Mouse (Mus musculus): ENCODE data around the gene Triap1. TPM values are rescaled to one million over a fixed set of nuclear protein-coding genes. Genes with fewer than 3 reads are reported as not detected.

Triap1 gene
- polyA plus RNA-seq, 1 experiment from 2014 or later = 55.6 TPM

DNA sequence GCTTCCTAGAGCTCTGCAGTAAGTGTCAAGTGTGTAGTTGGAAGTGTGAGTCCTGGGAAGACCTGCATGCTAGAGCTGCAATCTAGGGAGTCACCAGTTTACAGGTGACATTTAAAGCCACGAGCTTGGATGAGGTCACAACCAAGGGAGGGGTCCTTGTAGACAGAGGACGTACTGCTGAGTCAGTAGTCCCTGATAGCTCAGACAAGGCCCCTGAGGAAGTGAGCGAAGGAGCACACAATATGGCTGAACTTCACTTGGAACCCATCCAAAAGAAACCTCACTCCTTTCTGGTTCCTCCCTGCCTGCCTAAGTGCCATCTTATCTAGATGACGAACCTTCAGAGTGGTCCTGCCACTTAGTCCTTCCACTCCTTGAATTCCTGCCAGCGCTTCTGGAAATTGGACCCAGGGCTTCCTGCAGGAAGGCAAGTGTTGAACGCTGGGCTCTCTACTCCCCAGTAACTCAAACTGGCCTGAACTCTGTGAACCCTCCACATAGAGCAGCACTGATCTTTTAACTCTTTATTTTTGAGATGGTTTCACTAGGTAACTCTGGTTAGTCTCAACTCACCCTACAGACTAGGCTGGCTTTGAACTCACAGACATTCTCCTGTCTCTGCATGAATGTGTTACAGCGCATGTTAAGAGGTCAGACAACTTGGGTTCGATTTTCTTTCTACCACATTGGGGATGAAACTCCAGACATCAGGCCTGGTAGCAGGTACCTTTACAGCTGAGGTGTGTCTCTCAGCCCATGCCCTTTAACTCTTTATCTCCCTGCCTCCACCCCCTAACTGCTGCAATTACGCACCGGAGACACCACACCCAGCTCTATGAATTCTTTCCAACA is 28.0 kb upstream of the Triap1 start:
- DNase-seq (ENCODE audit: low spot score) (no peak), ATAC-seq (ENCODE audit: insufficient read depth, low FRiP score, low TSS enrichment) (no peak)
- 86% methylated on average over 10 of the region's 10 CpGs for WGBS
- Histone ChIP-seq H3K27ac (ENCODE audit: low read depth, low read length) (no peak overlapping the region), H3K36me3 (ENCODE audit: control insufficient read depth, insufficient read depth, low read length) (no peaks in the 10 kb centered on the region), H3K9me3 (ENCODE audit: control insufficient read depth, low read length) (no peaks in the 10 kb centered on the region), H3K9ac (ENCODE audit: low read length) (no peak overlapping the region), H3K4me1 (ENCODE audit: control insufficient read depth, insufficient read depth, low read length) (peaks cover 15% of the 10 kb centered on the region), H3K27me3 (ENCODE audit: control insufficient read depth, insufficient read depth, low read length) (no peaks in the 10 kb centered on the region), H3K4me3 (ENCODE audit: low read depth, low read length) (no peak overlapping the region), H3K4me2 (ENCODE audit: low read depth) (no peak overlapping the region)

DNA sequence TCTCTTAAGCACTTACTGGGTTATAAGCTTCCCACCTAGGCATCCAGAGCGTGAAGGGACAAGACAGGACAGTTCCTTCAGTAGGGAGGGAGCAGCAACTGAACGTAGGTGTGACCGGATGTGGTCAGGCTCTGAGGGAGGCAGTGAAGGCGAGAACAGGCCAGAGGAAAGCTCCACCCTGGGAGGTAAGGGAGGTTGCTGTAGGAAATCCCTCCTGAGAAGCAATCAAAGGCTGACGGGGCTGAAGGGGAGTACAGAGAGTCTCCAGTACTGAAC is 27.4 kb upstream of the Triap1 start:
- Histone ChIP-seq H3K4me2 (ENCODE audit: low read depth) (no peak overlapping the region), H3K36me3 (ENCODE audit: control insufficient read depth, insufficient read depth, low read length) (no peaks in the 10 kb centered on the region), H3K27me3 (ENCODE audit: control insufficient read depth, insufficient read depth, low read length) (no peaks in the 10 kb centered on the region), H3K4me3 (ENCODE audit: low read depth, low read length) (no peak overlapping the region), H3K9me3 (ENCODE audit: control insufficient read depth, low read length) (no peaks in the 10 kb centered on the region), H3K9ac (ENCODE audit: low read length) (no peak overlapping the region), H3K27ac (ENCODE audit: low read depth, low read length) (no peak overlapping the region), H3K4me1 (ENCODE audit: control insufficient read depth, insufficient read depth, low read length) (peaks cover 18% of the 10 kb centered on the region)
- DNase-seq (ENCODE audit: low spot score) = no peak
- no peak for ATAC-seq (ENCODE audit: insufficient read depth, low FRiP score, low TSS enrichment)
- WGBS = 35% methylated on average over 5 of the region's 5 CpGs

DNA sequence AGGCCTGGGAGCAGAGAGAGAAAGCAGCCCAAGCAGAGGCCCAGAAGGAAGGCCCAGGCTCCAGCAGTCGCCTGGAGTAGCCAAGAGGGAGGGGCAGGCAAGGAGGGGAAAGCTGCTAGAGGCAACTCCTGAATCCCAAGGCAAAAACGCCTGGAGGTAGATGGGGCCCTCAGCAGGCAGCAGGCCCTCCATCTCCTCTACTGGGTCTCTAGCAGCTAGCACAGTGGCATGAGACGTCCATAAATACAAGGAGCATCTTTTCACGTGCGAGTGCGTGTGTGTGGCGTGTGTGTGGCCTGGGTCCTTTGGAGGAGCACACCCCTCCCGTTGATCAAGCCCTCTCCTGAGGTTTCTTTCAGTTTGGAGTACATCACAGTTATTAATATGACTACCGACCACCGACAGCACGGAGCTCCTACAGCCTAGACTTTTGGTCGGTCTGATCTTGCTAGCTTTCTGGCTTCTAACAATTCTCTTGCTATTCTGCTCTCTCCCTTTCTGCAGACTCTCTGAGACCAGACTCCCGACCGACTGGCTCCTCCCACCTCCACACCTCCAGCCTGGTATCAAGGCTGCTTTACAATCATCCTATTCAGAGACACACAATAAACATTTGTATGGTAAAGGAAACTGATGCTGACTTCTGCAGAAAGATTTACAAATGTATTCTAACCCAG is 23.9 kb upstream of the Triap1 start:
- ATAC-seq (ENCODE audit: insufficient read depth, low FRiP score, low TSS enrichment) = 0 out of 2 replicates have a peak, but pooled peaks have one; percentile 13
- Histone ChIP-seq H3K27ac (ENCODE audit: low read depth, low read length) (peak overlapping the region; percentile 91), H3K9ac (ENCODE audit: low read length) (peak overlapping the region; percentile 27), H3K9me3 (ENCODE audit: control insufficient read depth, low read length) (no peaks in the 10 kb centered on the region), H3K4me2 (ENCODE audit: low read depth) (peak overlapping the region; percentile 13; the same call in 1 of the 2 replicates), H3K4me1 (ENCODE audit: control insufficient read depth, insufficient read depth, low read length) (peaks cover 25% of the 10 kb centered on the region), H3K4me3 (ENCODE audit: low read depth, low read length) (no peak overlapping the region), H3K36me3 (ENCODE audit: control insufficient read depth, insufficient read depth, low read length) (no peaks in the 10 kb centered on the region), H3K27me3 (ENCODE audit: control insufficient read depth, insufficient read depth, low read length) (no peaks in the 10 kb centered on the region)
- peak; percentile 52 for DNase-seq (ENCODE audit: low spot score)
- 7% methylated on average over 14 of the region's 14 CpGs for WGBS

DNA sequence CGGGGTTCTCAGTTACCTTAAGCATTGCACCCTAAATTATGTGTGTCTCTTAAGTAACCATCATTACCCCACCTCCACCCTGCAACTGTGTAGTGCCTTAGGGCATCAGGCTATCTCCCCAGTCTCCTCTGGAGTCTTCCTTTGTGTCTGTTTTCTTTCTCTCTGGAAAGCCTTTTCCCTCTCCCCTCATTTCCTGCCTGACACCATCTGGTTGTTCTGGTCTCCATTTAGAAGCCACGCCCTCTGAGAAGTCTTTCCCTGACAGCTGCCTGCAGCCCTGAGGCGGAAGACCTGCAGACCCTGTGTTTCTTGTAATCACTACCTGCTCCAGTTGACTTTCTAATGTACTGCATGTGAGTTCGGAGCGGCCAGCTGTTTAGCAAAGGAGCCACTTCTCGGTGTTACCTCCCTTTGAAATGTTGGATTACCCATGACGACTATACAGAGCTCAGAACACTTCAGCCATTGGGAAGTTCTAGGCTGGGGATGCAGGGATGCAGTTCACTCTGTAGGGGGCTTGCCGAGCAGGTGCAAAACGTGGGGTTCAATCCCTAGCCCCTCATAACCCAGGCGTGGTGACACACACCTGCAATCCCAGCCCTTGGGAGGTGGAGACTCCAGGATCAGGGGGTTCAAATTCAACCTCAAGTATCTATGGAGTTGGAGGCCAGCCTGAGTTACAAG is 23.2 kb upstream of the Triap1 start:
- peak overlapping the region; percentile 91 for H3K27ac ChIP-seq (ENCODE audit: low read depth, low read length)
- ATAC-seq (ENCODE audit: insufficient read depth, low FRiP score, low TSS enrichment) = peak; percentile 67
- H3K9ac ChIP-seq (ENCODE audit: low read length) = peak overlapping the region; percentile 27
- no peaks in the 10 kb centered on the region for H3K27me3 ChIP-seq (ENCODE audit: control insufficient read depth, insufficient read depth, low read length)
- H3K9me3 ChIP-seq (ENCODE audit: control insufficient read depth, low read length) = no peaks in the 10 kb centered on the region
- no peak overlapping the region for H3K4me3 ChIP-seq (ENCODE audit: low read depth, low read length)
- H3K4me1 ChIP-seq (ENCODE audit: control insufficient read depth, insufficient read depth, low read length) = peaks cover 25% of the 10 kb centered on the region
- H3K36me3 ChIP-seq (ENCODE audit: control insufficient read depth, insufficient read depth, low read length) = no peaks in the 10 kb centered on the region
- 2% methylated on average over 10 of the region's 10 CpGs for WGBS
- DNase-seq (ENCODE audit: low spot score) = peak; percentile 54
- H3K4me2 ChIP-seq (ENCODE audit: low read depth) = peak overlapping the region; percentile 13

DNA sequence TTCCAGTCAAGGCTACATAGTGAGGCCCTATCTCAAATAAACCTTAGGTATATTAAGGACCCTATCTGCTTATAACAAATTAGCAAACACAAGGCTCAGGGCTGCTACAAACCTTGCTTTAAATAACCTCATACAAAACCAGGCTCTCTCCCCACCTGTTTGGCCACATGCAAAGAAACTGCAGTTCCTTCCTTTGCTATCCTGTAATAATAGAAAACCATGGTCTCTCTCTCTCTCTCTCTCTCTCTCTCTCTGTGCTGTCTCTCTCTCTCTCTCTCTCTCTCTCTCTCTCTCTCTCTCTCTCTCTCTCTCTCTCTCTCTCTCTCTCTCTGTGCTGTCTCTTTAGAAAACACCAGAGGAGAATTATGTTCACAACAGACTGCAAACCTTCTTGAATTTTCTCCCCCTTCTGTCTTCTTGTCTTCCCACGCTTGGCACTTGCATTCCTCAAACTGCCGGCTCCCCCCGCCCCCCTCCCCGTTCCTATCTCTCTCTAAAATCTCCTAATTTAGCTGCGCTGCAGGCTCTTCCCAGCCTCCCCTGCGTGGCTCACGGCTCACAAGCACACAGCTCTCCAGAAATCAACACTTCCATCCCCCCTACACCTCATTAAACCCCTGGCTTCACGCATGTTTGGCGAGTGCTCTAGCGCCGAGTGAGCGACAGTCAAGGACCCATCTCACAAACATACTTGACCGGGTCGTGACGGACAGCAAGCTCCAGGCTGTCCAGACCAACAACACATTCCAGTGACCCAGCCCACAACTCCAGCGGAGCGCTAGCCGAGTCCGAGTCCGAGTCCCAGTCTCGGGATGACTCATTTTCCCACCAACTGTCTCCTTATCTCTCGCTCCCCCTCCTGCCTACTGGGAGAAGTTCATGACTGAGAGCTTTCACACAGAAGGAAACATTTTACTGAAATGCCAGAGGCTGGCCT is 21.8 kb upstream of the Triap1 start:
- Histone ChIP-seq H3K9me3 (ENCODE audit: control insufficient read depth, low read length) (no peaks in the 10 kb centered on the region), H3K4me1 (ENCODE audit: control insufficient read depth, insufficient read depth, low read length) (peaks cover 25% of the 10 kb centered on the region), H3K27me3 (ENCODE audit: control insufficient read depth, insufficient read depth, low read length) (no peaks in the 10 kb centered on the region), H3K4me3 (ENCODE audit: low read depth, low read length) (peak overlapping the region; percentile 26), H3K4me2 (ENCODE audit: low read depth) (peak overlapping the region; percentile 67), H3K27ac (ENCODE audit: low read depth, low read length) (peak overlapping the region; percentile 39; the same call in 1 of the 2 replicates), H3K36me3 (ENCODE audit: control insufficient read depth, insufficient read depth, low read length) (no peaks in the 10 kb centered on the region), H3K9ac (ENCODE audit: low read length) (peak overlapping the region; percentile 56)
- ATAC-seq (ENCODE audit: insufficient read depth, low FRiP score, low TSS enrichment) (no peak), DNase-seq (ENCODE audit: low spot score) (peak; percentile 73)
- WGBS = under 1% methylated on average over 22 of the region's 22 CpGs

DNA sequence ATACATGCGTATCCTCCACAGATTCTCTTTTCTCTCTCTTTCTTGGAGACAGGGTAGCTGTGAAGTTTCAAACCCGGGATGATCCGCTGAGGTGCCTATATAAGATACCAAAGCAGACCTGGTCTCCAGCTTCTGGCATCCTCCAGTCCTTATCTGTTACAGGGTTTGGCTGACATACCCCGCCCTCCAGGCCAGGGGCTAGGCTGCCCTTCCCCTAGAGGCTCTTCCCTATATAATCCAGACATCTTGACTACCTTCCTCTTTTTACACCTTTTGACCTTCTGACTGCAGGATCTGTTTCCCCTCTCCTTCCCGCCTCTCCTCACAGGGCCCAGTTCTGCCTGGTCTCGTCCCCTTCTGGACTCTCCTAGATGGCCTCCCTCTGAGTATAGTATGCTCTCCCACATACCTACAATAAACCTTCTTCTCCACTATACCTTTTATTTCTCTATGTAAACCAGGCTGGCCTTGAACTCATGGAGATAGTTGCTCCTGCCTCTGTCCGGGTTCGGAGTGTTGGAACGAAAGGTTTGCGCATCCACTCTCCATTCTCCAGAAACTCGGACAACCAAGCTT is 14.7 kb upstream of the Triap1 start:
- Histone ChIP-seq H3K27me3 (ENCODE audit: control insufficient read depth, insufficient read depth, low read length) (no peaks in the 10 kb centered on the region), H3K4me3 (ENCODE audit: low read depth, low read length) (peak overlapping the region; percentile 92), H3K27ac (ENCODE audit: low read depth, low read length) (peak overlapping the region; percentile 80), H3K9me3 (ENCODE audit: control insufficient read depth, low read length) (no peaks in the 10 kb centered on the region), H3K4me1 (ENCODE audit: control insufficient read depth, insufficient read depth, low read length) (peaks cover 19% of the 10 kb centered on the region; the same call in 1 of the 2 replicates), H3K9ac (ENCODE audit: low read length) (peak overlapping the region; percentile 74), H3K4me2 (ENCODE audit: low read depth) (peak overlapping the region; percentile 73), H3K36me3 (ENCODE audit: control insufficient read depth, insufficient read depth, low read length) (peaks cover 6% of the 10 kb centered on the region)
- ATAC-seq (ENCODE audit: insufficient read depth, low FRiP score, low TSS enrichment) = no peak
- DNase-seq (ENCODE audit: low spot score) = no peak
- WGBS = 33% methylated on average over 11 of the region's 11 CpGs

DNA sequence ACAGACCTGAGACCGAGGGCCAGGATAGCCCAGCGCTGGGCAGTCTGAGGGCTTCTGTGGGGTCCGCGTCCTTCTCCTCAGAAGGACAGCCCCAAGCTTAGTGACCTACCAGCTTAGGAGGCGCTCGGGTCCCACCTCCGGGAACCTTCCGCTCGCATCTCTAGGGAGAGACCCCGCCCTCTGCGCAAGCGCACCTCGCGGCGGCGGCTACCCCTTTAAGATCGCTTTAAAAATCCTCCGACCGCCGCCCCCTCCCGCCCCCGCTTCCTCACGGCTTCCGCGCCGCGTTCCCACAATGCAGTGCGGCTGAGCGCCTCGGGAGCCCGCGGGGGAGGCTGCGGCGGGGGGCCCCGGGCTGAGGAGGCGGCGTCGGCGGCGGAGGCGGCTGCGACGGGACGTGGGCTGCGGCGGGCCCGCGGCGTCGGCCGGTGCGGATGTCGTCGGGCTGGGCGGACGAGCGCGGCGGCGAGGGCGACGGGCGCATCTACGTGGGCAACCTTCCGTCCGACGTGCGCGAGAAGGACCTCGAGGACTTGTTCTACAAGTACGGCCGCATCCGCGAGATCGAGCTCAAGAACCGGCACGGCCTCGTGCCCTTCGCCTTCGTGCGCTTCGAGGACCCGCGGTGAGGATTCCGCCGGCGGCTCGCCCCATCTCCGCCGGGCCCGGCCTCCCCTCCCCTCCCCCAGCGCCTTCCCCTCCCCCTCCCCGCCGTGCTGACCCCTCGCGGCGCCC is 14.0 kb upstream of the Triap1 start, which contains the start of gene Srsf9:
Gene Srsf9, plus strand, starts transcription at position 303 of the 735 bp plus-strand sequence.
- H3K36me3 ChIP-seq (ENCODE audit: control insufficient read depth, insufficient read depth, low read length) = peaks cover 11% of the 10 kb centered on the region
- no peaks in the 10 kb centered on the region for H3K27me3 ChIP-seq (ENCODE audit: control insufficient read depth, insufficient read depth, low read length)
- peak within 1 kb of the TSS; percentile 92 for H3K4me3 ChIP-seq (ENCODE audit: low read depth, low read length)
- ATAC-seq (ENCODE audit: insufficient read depth, low FRiP score, low TSS enrichment) = peak; percentile 70
- DNase-seq (ENCODE audit: low spot score) = peak; percentile 95
- peaks cover 19% of the 10 kb centered on the region; the same call in 1 of the 2 replicates for H3K4me1 ChIP-seq (ENCODE audit: control insufficient read depth, insufficient read depth, low read length)
- peak within 1 kb of the TSS; percentile 73 for H3K4me2 ChIP-seq (ENCODE audit: low read depth)
- WGBS = under 1% methylated on average over 75 of the region's 97 CpGs
- peak within 1 kb of the TSS; percentile 80 for H3K27ac ChIP-seq (ENCODE audit: low read depth, low read length)
- H3K9me3 ChIP-seq (ENCODE audit: control insufficient read depth, low read length) = no peaks in the 10 kb centered on the region
- H3K9ac ChIP-seq (ENCODE audit: low read length) = peak within 1 kb of the TSS; percentile 91

Data from neural tube, embryonic 11.5 days (tissue).